ENCODE assay signal across 8 mouse cellular contexts in the genomic region with DNA sequence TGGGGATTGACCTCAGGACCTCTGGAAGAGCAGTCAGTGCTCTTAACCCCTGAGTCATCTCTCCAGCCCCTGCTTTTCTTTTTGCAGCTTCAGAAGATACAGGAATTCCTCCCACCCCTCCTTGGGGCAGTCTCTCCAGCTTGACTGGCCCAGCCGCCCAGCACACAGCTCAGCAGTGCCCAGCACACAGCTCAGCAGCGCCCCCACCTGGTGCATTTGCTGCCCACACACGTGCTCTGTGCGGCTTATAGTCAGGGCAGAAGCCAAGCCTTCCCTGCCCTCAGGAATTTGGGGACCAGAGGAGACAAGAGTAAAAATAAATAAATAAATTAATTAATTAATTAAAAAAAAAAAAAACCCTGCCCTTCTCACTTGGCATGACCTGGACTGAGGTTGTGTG. TPM values are rescaled to one million over a fixed set of nuclear protein-coding genes. Genes with fewer than 3 reads are reported as not detected.
DNase-seq lines count a peak whose midpoint lies in the region; ATAC-seq and TF ChIP-seq lines count a peak whose summit lies in the region.

No protein-coding gene starts in this region.

- in situ Hi-C loops in Patski (cut with MboI; ENCODE audit: low pct_unique_long_range_greater_than_20kb): no loop called here

- no peaks in the 10 kb centered on the region for H3K27me3 ChIP-seq in Patski
- H3K27me3 ChIP-seq in hindbrain, embryonic 12.5 days: no peaks in the 10 kb centered on the region

- no peak overlapping the region for H3K4me2 ChIP-seq in hindbrain, embryonic 12.5 days (replicated peaks)

- POLR2A ChIA-PET in Patski (lab: Charles Lee): interaction anchor here (1.5 kb wide), 1 partner anchor 30 kb away, joined by 3 read pairs; a partner anchor contains a TSS

- H3K27ac ChIP-seq in hindbrain, embryonic 12.5 days: no peak overlapping the region

- WGBS in hindbrain, embryonic 12.5 days: 27% methylated on average over 4 of the region's 4 CpGs

- no peak overlapping the region for H3K9ac ChIP-seq in hindbrain, embryonic 12.5 days

- H3K36me3 ChIP-seq in hindbrain, embryonic 12.5 days: peaks cover 35% of the 10 kb centered on the region

- no peaks in the 10 kb centered on the region for H3K4me1 ChIP-seq in hindbrain, embryonic 12.5 days

- H3K4me3 ChIP-seq in hindbrain, embryonic 12.5 days: no peak overlapping the region

- no peak for DNase-seq in Patski (ENCODE audit: low read depth, low spot score)
- DNase-seq in cerebellum, adult 8-10 months: peak; percentile 65
- DNase-seq in frontal cortex, postnatal 10 days (ENCODE audit: low spot score in 2 of 2): peak; percentile 61 to 67
- DNase-seq in layer of hippocampus, postnatal 10 days (ENCODE audit: low spot score in 2 of 2): peak; percentile 79 to 81
- peak; percentile 86 for DNase-seq in lung, postnatal 14 days
- DNase-seq in right cerebral cortex, adult 18-20 months: peak; percentile 59
- DNase-seq in thymus, postnatal 4 days: peak; percentile 90

- ATAC-seq in Patski: peak; percentile 88
- ATAC-seq in hindbrain, embryonic 12.5 days (ENCODE audit: low FRiP score): peak; percentile 67; the same call in 1 of the 2 replicates

- H3K9me3 ChIP-seq in hindbrain, embryonic 12.5 days (replicated peaks): no peaks in the 10 kb centered on the region

- TF ChIP-seq CTCF in Patski (IDR thresholded peaks at IDR 0.05): peak; percentile 91

- CTCF ChIA-PET in Patski (lab: Charles Lee): interaction anchor here (0.6 to 2.0 kb wide), 6 partner anchors 10 to 432 kb away, joined by 3 to 10 read pairs (median 4); a partner anchor contains a TSS

RNA-seq across cellular contexts. Expression of a gene that starts 5.1 kb away (rescaled TPM):
- polyA plus RNA-seq in Patski (2021): 5.1 TPM
- 4.7 and 4.9 TPM in 2 replicates for polyA plus RNA-seq in hindbrain, embryonic 12.5 days (2016; fragmentation: Nextera tagmentation; extraction: Ambion mirVana)
- total RNA-seq in layer of hippocampus, postnatal 10 days (2021): 1 to 10 TPM; 4.4 to 4.8 TPM

RNA-seq across cellular contexts. Expression of a gene that starts 10.8 kb away (rescaled TPM):
- polyA plus RNA-seq in Patski (2021): 29.2 TPM
- 6.3 and 7.6 TPM in 2 replicates for polyA plus RNA-seq in hindbrain, embryonic 12.5 days (2016; fragmentation: Nextera tagmentation; extraction: Ambion mirVana)
- 1 to 10 TPM; 5.2 to 5.9 TPM for total RNA-seq in layer of hippocampus, postnatal 10 days (2021)

RNA-seq across cellular contexts. Expression of a gene that starts 12.6 kb away (rescaled TPM):
- polyA plus RNA-seq in Patski (2021): 99.2 TPM
- 82.4 and 87.1 TPM in 2 replicates for polyA plus RNA-seq in hindbrain, embryonic 12.5 days (2016; fragmentation: Nextera tagmentation; extraction: Ambion mirVana)
- total RNA-seq in layer of hippocampus, postnatal 10 days (2021): 10 to 100 TPM; 66.2 to 79.4 TPM

RNA-seq across cellular contexts. Expression of a gene that starts 13.3 kb away (rescaled TPM):
- 0.26 TPM for polyA plus RNA-seq in Patski (2021)
- polyA plus RNA-seq in hindbrain, embryonic 12.5 days (2016; fragmentation: Nextera tagmentation; extraction: Ambion mirVana): not detected in 2 replicates
- total RNA-seq in layer of hippocampus, postnatal 10 days (2021): not detected

RNA-seq across cellular contexts. Expression of a gene that starts 29.8 kb away (rescaled TPM):
- 41.7 TPM for polyA plus RNA-seq in Patski (2021)
- polyA plus RNA-seq in hindbrain, embryonic 12.5 days (2016; fragmentation: Nextera tagmentation; extraction: Ambion mirVana): 18.9 and 19.6 TPM in 2 replicates
- total RNA-seq in layer of hippocampus, postnatal 10 days (2021): 10 to 100 TPM; 37.1 to 41.5 TPM
